Mouse (Mus musculus) layer of hippocampus, adult 8-10 months (tissue): ENCODE measurements around the gene Rtn4r. TPM values are rescaled to one million over a fixed set of nuclear protein-coding genes. Genes with fewer than 3 reads are reported as not detected.
A peak's percentile ranks its signal among the peaks of the same experiment; 100 is the strongest.

ENCODE experiments used
- DNase-seq, 2 experiments: peaks; one replicate each; pipeline ENCODE4 v3.0.0; 2022; ENCODE audit warnings: low spot score in 2 of 2
- total RNA-seq, 4 experiments: library from RNA; stranded (reverse); gene quantifications; 2 replicates each; pipeline ENCODE4 v1.2.4; 2022

The Rtn4r gene
- total RNA-seq, 4 experiments from 2014 or later = 96.1 to 98.8 (median 97.6) TPM

DNA sequence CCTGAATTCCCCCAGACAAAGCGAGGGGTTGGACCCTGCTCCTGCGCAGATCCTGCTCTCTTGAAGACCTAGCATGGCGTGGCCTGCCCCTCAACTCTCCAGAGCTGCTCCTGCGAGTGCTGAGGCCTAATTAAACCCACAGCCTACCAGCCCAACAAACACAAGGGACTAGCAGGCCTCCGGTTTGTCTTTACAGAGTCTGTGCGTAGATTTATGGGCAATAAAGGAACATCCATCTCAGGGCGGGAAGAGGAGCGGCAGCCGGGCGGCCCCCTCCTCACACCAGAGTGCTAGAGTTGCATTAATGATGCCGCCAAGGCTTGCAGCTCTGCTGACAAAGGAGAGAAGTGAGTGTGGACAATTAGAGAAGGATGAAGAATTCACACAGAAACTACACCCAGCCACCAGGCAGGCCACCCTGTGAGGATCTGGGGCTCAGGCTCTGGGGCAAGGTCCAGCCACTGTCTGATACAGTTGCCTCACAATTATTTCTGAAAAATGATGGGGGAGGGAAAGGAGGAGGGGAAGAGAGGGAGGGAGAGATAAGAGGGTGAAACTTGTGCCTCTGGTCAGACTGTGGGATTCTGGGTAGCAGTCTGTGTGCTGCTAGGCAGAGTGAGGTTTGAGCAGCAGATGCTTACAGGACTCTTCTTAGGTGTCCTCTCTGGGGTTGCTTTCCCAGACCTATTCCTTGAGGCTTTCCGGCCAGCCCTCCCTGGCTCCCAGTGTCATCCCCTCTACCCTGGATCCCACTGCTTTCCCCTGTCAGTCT, 29.3 kb downstream of the Rtn4r start:
- DNase-seq = no peak

DNA sequence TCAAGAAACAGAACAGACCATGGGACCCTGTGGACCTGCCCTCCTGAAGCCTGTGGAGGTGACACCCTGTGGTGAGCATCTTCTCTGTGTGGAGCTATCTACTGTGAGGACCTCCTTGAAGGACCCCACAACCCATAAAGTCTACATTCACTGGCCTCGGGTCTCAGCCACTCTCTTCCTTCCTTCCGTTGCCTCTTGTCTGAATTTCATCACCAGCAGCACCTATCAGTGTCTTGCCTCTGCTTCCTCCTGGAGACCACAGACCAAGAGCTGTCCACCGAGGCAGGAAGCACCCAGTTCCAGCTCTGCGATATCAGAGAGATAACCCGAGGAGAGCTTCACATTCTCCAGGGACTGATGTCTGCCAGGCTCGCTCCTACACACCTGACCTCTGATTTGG, 31.8 kb downstream of the Rtn4r start:
- no peak for DNase-seq

DNA sequence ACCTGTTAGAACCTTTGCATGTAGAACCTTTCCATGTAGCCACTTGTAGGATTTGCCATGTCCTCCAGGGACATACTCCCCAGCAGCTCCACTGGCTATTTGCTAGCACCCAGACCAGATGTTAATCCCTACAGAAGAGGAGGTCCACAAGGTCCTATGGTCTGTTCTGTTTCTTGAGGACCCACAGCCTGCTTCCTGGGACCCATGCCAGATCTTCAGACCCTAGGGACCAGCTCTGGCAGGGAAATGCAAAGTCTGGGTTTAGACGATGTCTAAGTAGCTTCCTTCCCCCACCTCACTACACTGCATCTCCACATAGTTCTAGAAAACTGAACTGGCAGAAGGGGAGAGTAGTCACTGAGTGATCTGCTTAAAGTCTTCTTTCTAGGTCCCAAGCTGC, 32.3 kb downstream of the Rtn4r start:
- DNase-seq = no peak

DNA sequence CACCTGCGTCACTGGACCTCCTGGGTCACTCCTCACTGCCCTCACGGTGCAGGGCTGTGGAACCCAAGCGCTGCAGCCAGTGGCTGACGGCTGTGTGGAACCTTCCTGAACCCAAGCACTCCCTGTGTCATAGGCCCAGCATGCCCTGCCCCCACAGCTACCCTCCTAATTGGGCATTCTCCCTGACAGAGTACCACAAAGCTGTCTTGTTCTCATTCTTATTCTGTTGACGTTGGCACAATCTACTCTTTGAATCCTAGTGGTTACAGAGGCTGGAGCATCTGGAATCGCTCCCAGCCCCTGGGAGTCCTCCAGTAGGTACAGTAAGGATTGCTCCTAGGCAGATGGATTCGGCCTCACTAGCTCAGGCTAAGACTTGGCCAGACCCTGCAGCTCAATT, 33.1 kb downstream of the Rtn4r start:
- DNase-seq = peak; percentile 59 to 67

DNA sequence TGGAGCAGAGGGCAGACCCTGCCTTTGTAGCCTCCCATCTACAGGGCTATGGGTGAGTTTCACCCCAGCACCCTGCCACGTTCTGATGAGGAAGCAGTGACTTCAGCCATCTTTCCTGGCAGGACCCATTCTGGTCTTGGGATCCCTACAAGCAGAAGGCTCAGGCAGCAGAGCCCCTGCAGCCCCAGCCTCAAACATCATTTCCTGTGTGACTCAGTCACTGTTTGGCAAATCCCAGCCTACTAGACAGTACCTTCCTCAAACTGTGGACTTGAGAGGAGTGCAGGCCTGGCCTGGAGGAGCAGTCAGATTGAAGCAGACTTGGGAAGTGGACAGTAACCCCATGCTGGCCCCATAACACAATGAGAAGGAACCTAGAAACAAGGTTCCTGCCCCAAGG, 33.7 kb downstream of the Rtn4r start:
- DNase-seq = no peak

DNA sequence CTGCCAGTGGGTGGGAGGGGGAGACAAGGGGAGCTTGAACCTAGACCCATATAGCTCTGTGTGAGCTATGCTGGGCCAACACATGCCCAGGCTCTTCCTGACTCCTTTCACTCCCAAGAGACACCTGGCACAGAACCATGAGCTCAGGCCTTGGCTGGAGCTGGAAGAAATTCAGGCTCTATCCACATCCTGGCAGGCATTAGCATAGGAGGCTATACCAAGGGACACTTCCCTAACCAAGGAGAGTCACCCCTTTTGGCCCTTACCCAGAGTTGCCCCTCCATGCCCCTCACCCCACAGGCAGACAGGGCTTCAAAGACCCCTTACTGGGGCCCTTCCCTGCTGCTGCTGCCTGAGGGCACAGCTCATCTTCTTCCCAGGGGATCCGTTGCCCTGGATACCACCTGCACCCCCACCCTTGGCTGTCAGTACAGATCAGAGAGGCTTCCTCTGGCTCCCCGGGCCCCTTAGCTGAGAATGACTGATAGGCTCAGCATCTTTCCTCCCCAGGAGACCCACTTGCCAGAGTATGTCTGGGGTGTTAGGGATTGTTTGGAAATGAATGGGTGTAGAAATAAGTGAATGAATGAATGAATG, 37.3 kb downstream of the Rtn4r start:
- no peak for DNase-seq

DNA sequence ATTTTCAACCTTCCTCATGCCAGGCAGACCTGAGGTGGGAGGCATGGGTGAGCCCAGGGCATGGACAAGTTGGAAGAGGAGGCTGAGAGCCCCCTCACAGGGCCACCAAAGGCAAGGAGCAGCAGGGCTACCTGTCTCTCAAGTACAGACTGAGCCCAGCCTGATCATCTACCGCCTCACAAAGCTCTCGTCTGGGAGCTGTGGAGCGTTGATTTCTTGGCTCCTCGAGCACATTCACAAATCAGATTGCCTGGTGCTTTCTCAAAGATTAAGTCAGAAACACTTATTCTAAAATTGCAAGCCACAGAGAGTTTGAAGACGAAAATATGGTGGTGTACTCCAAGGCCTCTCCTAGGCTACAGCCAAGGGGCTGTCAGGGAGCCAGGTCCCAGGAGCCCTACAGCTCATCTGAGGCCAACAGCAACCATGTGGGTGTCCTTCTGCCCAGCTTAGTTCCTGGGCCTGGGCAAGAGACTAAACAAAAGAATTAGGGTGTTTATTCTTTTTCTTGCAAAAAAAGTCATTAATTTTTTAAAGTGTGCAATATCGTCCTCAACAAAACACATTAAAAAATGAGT, 39.3 kb downstream of the Rtn4r start:
- DNase-seq = no peak

DNA sequence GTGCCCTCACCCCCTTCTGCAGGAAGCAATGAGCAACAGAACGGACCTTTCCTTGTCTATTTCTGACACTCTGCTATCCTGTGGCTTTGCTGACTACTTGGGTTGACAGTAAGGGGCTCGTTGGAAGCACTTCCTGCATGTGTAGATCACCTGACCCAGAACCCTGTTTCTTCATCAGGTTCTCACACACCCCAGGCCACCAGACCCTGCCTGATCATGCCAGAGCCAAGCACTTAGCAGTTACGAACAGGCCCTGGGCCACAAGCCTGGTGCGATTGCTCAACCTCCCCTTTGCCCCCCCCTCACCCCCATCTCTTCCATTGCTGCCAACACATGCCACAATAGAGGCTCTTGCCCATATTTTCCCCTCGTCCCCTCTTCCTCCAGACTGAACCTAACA, 41.7 kb downstream of the Rtn4r start:
- DNase-seq = no peak

DNA sequence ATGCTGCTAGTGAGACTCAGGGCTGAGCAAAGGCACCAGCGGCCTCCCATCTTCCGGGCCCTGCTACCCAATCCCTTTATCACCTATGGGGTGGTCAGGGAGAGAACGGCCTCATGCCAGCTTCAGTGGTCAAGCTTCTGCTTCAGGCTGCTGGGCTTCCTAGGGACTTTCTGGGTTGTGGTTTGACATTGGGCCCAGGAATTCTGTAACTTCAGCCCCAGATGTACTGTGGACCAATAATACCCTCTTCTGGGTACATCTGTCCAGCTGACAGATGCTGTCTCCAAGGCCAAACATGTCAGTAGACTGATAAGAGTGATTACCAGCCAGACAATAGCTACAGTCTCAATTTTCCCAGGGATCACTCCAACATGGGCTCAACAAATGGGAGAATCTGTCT, 42.3 kb downstream of the Rtn4r start:
- no peak for DNase-seq

DNA sequence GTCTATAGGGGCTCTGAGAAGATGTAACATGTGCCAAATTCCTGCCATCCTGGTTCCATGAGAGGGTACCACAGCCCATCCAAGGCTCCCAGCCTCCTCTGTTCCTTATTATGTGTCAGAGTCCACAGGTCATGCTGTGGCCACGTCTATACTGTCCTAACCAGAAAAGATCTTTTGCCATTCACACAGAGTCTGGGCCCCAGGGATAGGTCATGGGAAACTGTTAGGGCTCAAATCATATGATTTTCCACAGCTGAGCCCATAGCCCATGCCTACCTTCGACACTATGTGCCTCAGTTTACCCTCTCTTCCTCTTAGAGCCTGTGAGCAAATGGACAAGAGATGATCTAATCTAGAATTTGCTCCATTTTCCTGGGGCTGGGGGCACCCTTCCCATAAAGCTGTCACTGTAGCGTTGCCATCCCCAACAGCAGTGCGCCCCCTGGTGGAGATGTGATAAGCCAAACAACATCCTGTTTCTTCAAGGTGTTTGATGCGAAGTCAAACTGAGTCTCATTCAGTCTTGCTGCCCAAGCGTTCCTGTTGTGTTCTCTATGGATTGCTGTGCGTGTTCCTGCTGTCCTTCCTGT, 44.9 kb downstream of the Rtn4r start:
- DNase-seq = peak; percentile 70 to 84

DNA sequence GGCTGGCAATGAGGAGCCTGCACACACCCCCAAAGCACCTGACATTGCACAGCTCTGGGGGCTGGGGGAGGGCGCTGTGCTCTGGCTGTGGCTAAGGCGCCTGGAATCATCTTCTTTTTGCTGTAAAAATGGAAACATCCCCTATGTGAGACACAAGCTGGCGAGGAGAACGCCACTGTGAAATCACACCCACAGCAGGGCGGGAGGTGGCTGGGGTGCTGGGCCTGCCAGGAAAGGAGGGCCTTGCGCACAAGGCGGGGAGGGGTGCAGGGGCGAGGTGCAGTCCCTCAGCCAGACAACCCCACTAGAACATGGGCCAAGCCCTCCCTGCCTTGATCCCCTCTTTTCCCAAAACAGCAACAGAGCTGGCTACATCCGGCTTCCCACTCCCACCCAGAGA, 45.8 kb downstream of the Rtn4r start:
- peak; percentile 62 to 75 for DNase-seq

DNA sequence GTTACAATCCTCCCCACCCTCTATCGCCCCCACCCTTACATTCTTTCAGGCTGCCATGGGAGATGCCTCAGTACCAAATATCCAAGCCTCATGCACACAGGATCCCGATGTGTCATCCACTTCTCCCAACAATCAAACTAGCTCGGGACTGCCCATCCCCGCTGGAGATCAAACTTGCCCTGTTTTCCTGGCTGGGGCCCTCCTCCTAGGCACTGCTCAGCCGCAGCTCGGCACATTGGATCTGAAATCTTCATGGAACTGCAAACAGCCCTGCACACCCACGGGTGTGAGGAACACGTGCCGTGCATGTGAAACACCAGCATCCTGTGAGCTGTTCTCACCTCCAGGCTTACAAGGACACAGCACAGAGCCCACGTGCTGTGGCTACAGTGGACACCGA, 46.3 kb downstream of the Rtn4r start:
- no peak for DNase-seq

DNA sequence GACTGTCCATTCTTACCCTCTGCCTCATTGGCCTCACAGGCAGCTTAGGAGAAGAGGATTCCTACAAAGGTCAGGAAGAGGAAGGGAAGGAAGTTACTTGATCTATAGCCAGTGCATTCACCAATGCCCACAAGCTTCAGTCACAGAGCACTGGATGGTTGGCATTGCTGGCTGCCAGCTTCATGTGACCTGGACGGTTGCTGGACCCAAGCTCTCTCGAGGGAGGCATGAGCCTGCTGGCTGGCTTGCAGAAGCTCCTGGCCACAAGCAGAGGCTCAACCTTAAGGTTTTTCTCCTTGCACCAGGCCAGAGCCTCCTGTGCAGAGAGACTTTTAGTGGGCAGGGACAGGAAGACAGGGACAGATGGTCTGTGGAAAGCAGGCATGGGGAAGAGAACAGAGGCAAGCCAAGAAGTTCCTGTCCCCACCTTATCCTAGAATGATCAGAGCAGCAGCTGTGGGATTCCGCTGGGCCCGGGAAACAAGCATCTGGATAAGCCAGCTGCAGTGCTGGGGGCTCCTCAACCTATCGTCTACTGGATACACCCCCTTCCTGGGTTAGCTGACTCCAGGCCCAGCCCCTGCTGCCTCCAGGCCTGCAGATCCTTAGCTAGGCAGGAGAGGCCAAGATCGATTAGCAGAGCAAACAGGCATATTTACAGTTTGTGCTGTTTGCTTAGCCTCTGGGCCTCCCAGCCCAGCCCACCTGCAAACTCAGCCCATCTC, 48.5 kb downstream of the Rtn4r start:
- DNase-seq = no peak

DNA sequence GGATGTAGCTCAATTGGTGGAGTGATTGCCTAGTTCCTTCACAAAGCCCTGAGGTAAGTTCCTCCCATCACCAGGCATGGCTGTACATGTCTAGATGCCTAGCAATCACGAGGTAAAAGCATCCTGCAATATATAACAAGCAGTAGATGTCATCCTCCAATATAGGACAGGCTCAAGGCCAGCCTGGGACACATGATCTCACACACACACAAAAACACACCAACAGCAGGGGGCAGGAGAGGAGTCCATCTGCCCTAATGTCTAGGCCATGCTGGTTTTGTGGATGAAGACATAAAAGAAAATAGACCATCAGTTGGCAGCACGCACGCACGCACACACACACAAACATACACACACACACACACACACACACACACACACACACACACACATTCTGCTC, 49.3 kb downstream of the Rtn4r start:
- DNase-seq = no peak

DNA sequence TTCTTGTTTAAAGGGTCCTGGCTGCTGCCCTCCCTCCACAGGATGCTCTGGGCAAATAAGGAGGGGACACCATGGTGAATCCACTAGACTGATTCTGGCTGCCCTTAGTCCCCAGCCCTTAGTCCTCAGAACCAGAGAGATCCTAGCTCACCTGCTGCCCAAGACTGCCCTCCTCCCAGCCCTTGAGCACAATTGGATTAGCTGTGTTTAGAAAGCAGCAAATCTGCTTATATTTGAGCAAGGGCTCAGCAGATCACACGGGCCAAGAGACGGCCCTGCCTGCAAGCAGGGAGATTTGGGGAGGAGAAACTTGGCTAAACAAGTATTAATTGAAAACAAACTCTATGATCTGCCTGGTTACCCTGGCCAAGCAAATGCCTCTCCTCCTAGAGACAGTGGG, 52.1 kb downstream of the Rtn4r start:
- DNase-seq = no peak

DNA sequence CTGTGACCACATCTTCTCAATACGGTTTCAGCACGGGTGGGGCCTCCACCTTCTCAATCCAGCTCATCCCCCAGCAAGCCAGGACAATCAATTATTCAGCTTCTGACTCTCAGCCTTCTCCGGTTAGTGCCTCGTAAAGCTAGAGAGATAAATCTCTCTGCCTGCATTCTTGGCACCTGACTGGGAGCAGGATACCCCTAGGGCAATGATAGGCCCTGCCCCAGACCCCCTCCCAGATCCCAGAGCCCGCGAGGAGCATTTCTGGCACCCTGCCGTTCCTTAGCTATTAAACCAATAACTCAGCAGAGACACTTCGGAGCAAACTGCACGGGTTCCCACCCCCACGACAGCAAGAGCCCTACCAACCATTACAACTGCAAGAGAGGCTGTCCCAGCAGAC, 54.0 kb downstream of the Rtn4r start:
- DNase-seq = no peak

DNA sequence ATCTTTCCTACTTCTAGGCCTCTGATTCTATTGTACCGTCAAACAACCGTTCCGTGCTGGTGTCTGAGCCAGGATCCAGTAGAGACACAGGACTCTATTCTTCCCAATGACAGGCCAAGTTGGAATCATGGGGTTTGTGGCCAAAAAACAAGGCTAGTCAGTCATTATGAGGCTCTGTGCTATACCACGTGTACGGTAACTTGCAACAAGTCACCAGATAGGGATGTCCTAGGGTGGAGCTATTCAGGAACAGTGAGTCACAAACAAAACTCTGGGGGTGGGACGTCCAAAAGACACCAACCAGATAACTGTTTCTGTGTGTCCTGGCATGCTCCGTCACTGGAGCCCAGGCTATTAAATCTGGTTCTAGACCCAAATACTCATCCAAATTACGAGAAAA, 55.3 kb downstream of the Rtn4r start:
- no peak for DNase-seq

DNA sequence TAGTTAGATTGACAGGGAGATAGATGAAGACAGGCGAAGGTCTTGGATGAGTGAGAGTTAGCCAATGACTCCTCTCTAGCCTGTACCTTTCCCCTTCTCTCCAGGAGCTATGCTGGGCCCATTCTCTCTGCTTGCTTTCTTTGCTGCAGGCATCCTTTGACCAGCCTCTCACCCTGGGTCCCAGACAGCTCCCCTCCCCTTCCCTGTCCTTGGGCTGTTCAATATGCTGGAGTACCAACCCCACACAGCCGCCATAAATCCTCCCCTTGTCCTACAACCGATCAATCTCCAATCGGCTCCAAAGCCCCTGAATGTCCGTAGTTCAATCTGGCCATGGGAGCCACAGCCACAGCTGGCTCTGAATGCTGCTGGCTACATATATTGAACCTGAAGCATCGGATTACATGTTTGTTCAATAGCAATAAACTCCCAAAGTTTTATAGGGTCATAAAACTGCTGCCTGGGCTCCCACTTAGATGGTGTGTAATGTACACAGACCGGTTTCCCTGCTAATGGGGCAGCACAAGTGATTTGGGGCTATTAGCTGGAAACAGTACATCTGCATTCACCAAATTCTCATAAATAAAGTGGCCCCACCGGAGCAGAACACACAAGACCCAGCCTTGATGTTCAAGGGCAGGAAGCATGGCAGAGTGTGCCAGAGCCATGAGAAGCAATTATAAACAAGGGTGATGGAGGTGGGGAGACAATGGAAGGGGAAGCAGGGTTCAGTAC, 58.4 kb downstream of the Rtn4r start:
- DNase-seq = no peak

DNA sequence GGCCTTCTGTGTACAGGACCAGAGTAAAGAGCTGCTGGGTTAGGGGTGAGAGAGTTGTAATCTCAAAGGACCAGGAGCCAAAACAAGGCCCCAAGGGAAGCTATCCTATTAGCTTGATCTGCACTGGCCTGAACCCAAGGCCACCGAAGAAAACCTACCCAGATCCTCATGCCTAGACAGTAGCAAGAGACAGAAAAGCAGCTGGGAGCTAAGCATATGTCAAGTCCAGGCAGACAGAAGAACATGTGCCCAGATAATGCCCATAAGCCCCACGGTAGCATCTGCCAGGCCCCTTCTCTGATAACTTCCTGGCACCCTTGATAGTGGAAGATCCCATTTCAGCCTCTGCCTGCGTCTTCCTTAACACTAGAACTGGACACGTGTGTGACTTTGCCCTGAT, 59.4 kb downstream of the Rtn4r start:
- DNase-seq = no peak

DNA sequence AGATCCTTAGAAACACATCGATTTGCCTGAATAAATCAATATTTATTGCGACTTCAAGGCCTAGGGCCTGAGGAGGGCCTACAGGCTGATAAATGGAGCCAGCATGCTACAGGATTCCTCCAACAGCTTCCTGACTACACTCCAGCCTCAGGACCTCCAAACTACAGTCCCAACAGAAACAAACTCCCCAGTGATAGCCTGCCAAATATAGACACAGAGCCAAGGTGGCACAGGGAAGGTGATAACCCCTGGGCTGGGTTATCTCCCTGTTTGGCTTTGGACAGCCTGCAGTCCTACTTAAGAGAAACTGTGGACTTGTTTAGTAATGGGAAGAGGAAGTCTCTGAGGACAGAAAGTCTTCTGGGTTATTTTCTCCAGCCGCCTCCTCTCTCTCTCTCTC, 59.8 kb downstream of the Rtn4r start:
- no peak for DNase-seq

DNA sequence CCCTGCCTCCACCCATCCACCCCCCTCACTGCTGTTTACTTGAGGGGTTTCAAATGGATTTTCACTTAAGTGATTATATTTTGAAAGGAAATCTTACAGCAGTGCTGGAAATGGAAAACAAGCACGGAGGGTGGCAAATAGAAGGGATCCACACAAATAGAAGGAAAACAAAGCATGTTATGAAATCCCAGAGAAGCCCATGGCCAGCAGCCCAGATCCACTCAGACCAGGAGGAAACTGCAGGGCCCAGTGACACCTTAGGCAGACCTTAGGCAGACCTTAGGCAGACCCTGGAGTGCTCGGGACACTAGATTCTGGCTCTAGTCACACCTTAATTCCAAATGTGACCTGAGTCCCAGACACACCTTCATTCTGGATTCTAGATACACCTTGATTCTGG, 63.6 kb downstream of the Rtn4r start:
- DNase-seq = no peak
